Mouse (Mus musculus): ENCODE results near the gene Slc7a7.
A peak's percentile ranks its signal among the peaks of the same experiment; 100 is the strongest.
"Not testable (repeated sequence)": the region's sequence is repeated elsewhere in the genome, so short reads cannot be mapped to it uniquely, and the experiment has no call there.

Gene Slc7a7

DNA sequence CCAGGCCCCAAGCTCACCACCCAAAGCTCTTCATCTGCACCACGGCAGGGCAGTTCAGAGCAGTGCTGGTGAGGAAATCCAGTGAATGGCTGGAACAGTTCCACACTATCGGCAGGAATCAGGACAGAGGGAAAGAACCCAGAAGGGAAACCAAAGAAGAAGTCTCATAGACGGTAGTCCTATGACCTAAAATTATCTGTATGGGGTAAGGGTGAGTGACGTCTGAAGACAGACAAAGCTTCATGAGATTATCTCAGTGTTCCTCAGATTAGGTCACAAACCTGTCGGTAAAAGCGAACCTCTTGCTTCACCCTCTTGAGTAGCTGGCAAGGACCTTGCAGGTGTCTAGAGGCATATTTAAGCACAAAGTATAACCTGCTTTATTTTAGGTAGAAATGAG lies 40.4 kb downstream of the Slc7a7 start:
- no peak for DNase-seq (ENCODE audit: low spot score in 2 of 2)

DNA sequence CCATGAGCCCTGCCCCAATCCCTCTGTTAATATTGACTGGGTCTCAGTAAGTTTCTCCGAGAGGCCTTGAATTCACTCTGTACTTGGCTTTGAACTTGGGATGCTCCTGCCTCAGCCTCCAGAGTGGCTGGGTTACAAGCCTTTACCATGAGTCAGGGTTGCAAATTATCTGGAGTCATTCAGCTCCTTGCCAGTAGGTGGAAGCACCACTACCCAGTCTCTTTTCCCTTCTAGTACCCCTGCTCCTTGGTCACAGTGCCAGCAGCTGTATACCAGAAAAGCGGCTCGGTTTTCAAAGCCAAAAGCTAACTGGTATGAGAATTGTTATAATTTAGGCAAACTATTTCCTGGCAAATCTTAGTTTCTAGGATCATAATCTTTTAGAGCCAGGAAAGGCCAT lies 41.7 kb downstream of the Slc7a7 start:
- no peak for DNase-seq (ENCODE audit: low spot score in 2 of 2)

- DNase-seq (ENCODE audit: low spot score in 2 of 2), result no peak
Observed at GRCm38 (mm10) chr14:54372923-54373322, 44.7 kb downstream of the Slc7a7 start.

DNA sequence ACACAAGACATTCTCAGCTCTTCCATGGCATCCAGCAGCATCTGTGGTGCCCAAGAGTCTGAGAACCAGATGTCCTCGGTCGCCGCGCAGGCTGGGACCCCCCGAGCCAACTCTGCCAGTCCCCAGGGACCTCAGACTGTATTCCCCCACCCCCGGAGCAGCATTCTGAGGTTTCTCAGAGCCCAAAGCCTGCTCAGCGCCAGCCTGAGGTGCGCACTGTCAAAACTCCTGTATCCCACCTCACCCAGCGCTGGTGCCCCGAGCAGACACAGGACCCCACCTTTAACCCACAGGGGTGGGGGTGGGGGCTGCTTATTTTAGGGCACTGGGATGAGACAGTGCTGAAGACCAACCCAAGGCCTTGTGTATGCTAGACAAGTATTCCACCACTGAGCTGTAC lies 46.1 kb downstream of the Slc7a7 start:
- DNase-seq (ENCODE audit: low spot score in 2 of 2), result no peak

DNA sequence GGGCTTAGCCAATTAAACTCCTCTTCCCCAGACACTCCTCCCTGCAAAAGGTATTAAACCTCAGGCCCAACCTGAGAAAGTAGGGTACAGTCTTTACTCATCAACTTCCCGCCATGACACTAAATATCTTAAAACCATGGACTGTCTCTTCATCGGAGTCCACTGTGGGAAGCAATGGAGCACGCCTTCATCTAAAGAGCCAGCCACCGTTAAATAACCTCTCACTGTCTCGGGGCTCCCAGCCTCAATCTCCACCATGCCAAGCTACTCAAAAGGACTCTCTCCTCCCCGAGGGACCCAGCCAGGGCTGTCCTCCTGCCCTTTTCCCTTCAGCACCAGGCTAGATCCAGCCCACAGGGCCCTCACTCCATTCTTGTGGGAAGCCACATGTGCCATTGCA lies 47.0 kb downstream of the Slc7a7 start:
- no peak for DNase-seq (ENCODE audit: low spot score in 2 of 2)

DNA sequence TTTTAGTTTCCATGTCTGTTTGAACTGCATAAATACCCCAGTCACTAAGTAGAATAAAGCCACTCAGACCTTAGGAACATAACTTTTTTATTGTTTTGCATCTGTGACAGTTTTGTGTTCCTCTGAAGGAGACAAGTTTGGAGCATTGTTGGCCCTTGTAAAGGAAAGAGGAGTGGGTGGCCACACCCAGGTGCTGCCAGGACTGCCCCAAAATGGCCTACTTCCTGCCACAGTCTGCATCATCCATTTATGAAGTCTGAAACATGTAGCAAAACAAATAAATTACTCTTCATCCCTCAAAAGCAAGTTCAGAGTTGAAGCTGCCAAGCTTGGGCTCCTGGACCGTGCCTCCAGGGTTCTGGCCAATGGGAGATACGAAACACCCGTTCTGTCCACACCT lies 48.2 kb downstream of the Slc7a7 start:
- DNase-seq (ENCODE audit: low spot score in 2 of 2), result no peak

GRCm38 (mm10) chr14:54367429-54368060 lies 50.0 kb downstream of the Slc7a7 start:
- no peak for DNase-seq (ENCODE audit: low spot score in 2 of 2)

GRCm38 (mm10) chr14:54366581-54366980 lies 51.0 kb downstream of the Slc7a7 start:
- no peak for DNase-seq (ENCODE audit: low spot score in 2 of 2)

DNA sequence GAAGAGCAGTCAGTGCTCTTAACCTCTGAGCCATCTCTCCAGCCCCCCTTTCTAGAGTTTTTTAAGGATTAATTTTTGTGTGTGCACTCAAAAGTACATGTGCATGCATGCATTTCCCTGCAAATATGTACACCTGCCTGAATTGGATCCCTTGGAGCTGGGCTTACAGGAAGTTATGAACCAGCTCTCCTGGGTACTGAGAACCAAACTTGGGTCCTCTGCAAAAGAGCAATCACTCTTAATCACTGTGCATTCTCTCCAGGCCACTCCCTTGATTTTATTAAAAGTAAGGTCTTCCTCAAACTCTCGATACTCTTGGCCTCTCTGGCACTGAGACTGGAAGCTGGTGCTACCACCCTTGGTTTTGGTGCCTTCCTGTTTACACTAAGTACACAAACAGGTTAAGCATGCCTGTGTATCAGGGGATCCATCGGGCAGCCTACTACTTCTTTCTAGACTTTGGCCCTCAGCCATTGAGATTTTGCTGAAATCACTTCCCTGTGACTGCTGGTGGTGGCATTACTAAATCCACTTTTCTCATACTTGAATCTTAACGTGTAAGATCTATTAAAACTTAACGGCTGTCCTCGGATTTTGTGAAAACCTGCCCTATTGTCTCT lies 52.4 kb downstream of the Slc7a7 start:
- peak; percentile 26 to 61 for DNase-seq (ENCODE audit: low spot score in 2 of 2)

DNA sequence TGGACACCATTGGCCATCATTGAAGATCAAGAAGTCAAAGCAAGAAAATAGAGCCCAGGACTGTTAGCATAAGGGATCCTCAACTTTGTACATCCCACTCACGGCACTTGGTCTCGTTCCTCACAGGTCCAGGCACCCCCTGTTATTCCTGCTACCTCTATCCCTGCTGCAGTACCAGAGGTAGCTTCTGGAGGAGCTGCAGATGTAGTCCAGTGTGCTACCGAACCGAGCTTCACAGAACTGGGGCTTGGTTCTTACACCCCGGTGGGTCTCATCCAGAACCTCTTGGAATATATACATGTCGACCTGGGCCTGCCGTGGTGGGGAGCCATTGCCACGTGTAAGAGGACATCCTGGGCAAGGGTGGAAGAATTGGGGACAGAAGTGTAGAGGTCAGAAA lies 54.4 kb downstream of the Slc7a7 start:
- DNase-seq (ENCODE audit: low spot score in 2 of 2), result no peak

DNA sequence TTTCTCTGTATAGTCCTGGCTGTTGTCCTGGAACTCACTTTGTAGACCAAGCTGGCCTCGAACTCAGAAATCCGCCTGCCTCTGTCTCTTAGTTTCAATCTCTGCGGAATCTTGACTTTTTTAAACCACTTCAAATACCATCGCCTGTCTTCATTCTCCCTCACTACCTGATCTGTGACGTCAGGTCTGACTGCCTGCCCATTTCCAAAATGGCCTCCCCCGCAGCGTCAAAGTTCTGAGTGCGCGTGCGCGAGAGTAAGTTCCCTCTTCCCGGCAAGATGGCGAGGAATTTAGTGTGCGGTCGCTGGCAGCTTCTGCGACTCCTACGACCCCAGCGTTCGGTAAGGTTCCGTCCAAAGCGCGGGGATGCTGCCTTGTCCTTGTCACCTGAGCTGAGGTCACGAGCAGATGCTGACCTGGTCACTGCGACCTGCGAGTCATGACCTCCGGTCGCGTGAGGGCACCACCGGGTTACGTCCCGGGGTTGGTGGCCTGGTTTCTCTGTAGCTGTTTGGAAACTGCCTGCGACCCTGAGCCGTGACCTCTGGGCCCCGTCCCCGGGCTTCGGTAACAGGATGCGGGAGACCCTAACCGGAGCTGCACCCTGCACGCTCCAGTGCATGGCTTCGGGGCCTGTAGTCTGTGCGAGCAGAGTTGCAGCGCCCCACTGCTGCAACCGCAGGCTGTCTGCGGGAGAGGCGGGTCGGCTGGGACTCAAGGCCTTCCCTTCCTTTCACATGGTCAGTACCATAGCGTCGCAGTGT lies 56.8 kb downstream of the Slc7a7 start, which contains the start of gene Oxa1l:
Gene Oxa1l, plus strand, starts transcription at position 258 of the 764 bp plus-strand sequence.
- DNase-seq (ENCODE audit: low spot score in 2 of 2), result peak; percentile 93 to 98

GRCm38 (mm10) chr14:54354406-54354805 lies 63.2 kb downstream of the Slc7a7 start:
- DNase-seq (ENCODE audit: low spot score in 2 of 2), result no peak

- no peak for DNase-seq (ENCODE audit: low spot score in 2 of 2)
Observed at GRCm38 (mm10) chr14:54352314-54352713, 65.3 kb downstream of the Slc7a7 start.

GRCm38 (mm10) chr14:54350773-54351541 lies 66.6 kb downstream of the Slc7a7 start:
- DNase-seq (ENCODE audit: low spot score in 2 of 2), result not testable (repeated sequence)

DNA sequence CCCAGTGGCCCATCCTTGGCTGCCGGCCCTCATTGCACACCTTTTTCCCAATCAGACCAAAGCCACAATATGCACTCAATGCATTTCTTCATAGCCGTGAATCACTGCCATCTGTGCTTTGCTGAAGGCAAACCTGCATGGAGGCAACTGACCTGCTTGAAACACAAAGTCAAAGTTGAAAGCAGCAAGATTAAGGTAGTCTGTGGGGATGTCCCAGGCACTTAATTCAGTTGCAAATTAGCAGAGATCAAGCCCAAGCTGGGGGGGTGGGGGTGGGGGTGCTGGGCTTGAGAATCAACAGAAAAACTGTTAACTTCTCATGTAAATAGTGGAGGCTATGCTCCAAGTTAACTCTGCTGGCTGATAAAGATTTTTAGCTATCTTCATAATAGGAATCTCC lies 75.8 kb downstream of the Slc7a7 start:
- DNase-seq (ENCODE audit: low spot score in 2 of 2), result not testable (repeated sequence)

DNA sequence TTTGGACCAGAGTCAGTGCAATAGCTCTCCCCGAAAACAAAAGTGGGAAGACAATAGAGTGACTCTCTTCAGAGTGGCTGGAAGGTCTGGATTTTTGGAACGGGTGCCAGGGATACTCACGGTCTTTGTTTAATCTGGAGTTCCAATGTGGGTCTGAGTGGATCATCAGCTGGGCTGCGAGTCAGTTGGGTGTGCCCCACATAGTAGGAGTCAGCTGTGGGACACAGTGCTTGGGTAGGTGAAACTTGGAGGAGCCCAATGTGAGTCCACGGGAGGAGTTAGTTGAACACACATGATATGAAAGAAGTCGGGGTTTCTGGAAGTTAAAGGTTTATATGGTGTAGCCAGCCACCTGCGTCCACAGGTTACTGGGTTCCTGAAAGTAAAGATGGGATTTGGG lies 76.7 kb downstream of the Slc7a7 start:
- no peak for DNase-seq (ENCODE audit: low spot score in 2 of 2)

DNA sequence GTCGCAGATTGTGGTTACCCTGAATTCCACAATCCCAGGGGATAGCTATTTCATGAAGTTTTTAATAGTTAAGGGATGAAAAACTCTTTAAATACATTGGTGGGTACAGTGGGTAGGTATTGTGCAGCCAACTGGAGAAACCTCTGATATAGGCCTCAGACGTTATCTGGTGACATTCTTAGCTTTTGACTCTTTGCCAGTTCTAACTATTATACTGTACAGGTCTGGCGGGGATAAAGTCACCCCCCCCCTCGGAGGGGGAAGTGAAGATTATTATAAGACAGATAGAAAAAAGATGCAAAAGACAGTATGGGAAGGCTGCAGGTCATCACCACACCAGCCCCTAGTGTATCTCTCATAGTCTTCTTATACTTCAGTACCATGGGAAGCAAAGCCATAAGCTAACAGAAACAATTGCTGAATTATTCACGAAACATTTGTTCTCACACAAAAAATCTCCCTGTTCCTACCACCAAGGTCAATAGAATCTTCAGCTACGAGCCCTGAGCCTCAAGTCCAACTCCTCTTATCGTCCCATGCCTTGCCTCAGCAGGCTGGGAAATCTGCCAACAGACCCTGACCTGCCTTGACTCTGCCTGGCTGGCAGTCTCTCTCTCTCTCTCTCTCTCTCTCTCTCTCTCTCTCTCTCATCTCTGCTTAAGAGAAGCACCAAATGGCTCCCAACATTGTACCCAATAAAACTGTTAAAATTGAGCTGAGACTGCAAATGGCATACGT lies 84.0 kb downstream of the Slc7a7 start:
- DNase-seq (ENCODE audit: low spot score in 2 of 2), result no peak

DNA sequence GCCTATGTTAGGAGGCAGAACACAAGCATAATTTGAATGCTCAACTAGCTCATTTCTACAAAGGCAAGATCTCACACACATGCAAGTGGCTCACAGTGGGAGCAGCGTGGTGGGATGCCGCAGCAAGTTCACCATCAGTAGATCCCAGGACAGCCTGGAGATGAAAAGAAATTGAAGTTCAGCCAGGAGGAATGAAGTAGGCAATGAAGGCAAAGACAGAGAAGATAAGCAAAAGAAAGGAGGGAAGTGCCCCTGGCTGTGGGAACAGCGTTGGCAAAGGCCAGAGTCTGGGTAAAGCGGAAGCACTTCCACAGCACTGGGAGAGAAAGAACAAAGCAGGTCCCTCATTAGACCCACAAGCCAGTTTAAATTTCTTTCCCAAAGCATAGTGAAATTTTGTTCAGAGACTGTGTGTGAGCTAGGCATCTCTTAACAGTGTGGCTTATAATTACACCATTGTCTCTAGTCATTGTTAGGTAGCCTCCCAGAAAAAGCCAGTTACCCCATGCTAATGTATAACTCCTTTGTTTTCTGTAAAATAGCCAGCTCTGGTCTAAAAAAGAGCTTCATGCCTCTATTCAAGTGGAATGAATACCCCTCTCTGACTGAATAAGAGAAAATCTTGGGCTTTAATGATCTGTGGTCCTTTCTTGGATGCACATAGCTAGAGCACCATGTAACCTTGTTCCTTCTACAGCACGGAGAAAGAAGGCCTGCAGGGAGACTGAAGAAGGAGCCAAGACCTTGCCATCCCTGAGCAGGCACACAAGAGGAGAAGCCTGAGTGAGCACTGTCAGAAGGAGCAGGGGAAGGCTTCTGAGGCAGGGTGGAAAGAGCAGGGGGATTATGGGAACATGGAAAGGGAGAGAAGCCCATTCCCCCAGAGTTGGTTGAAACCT lies 85.2 kb downstream of the Slc7a7 start:
- DNase-seq (ENCODE audit: low spot score in 2 of 2), result no peak

- DNase-seq (ENCODE audit: low spot score in 2 of 2), result no peak
Observed at GRCm38 (mm10) chr14:54331178-54331577, 86.4 kb downstream of the Slc7a7 start.

- no peak for DNase-seq (ENCODE audit: low spot score in 2 of 2)
Observed at GRCm38 (mm10) chr14:54329201-54329600, 88.4 kb downstream of the Slc7a7 start.

Measured in urinary bladder, adult 18-20 months (tissue).